Comparison of ENCODE assay signal across 13 mouse cellular contexts in the genomic region with DNA sequence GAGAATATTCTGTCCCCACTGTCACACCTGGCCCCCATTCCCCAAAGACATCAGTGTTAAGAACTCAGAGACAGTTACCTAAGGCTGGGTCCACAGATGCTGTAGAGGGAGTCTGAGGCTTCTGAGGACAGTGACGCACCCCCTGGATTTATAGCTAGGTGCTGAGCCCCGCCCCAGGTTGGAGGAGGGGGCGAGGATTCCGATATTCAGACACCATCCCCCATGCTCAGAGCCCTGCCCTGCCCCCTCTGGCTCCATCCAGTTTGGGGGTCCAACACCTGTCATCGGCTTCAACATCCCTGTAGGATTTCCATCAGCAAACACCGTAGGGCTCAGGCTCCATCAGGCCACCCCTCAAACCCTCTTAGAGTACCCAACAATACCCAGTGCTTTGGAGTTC. TPM values are rescaled to one million over a fixed set of nuclear protein-coding genes. Genes with fewer than 3 reads are reported as not detected.
DNase-seq lines count a peak whose midpoint lies in the region; ATAC-seq lines count a peak whose summit lies in the region.
"Had no signal": no experiment of that assay in that cellular context is flagged by ENCODE, and none has a peak within 500 bp of the region (broad histone marks: within the 10 kb centered on the region; RNA-seq: fewer than 3 reads in every experiment).

No protein-coding gene starts in this region.

- ATAC-seq in hindbrain, embryonic 16.5 days, result peak; percentile 31; the same call in 1 of the 2 replicates
- ATAC-seq: activated CD4-positive, CD25-positive, alpha-beta regulatory T cell, adult 4 months had no signal

- peaks cover 80% of the 10 kb centered on the region for H3K4me1 ChIP-seq in heart, embryonic 10.5 days
- H3K4me1 ChIP-seq in hindbrain, embryonic 16.5 days (ENCODE audit: control insufficient read depth, insufficient read depth, low read depth, low read length), result no peaks in the 10 kb centered on the region

- H3K9me3 ChIP-seq in heart, embryonic 10.5 days, result no peaks in the 10 kb centered on the region
- H3K9me3 ChIP-seq in hindbrain, embryonic 16.5 days (ENCODE audit: control insufficient read depth, low read length), result no peaks in the 10 kb centered on the region
- H3K9me3 ChIP-seq: kidney, embryonic 15.5 days had no signal

- whole genome bisulfite sequencing in heart, embryonic 10.5 days, result 56% methylated on average over 6 of the region's 6 CpGs
- WGBS in hindbrain, embryonic 16.5 days, result 58% methylated on average over 6 of the region's 6 CpGs

- intact Hi-C loops in heart, postnatal 25 days (cut with DNase I), result no loop called here

- no peak overlapping the region for H3K4me2 ChIP-seq in hindbrain, embryonic 16.5 days (ENCODE audit: low read length)
- H3K4me2 ChIP-seq: kidney, embryonic 15.5 days had no signal

- no peaks in the 10 kb centered on the region for H3K27me3 ChIP-seq in heart, embryonic 10.5 days (ENCODE audit: insufficient read depth, poor library complexity, severe bottlenecking)
- peaks cover 4% of the 10 kb centered on the region; the same call in 1 of the 2 replicates for H3K27me3 ChIP-seq in hindbrain, embryonic 16.5 days (replicated peaks; ENCODE audit: control insufficient read depth, insufficient read depth, low read length)
- H3K27me3 ChIP-seq: kidney, embryonic 15.5 days had no signal

- peak overlapping the region; percentile 34 for H3K4me3 ChIP-seq in heart, embryonic 10.5 days
- H3K4me3 ChIP-seq in hindbrain, embryonic 16.5 days (ENCODE audit: low read length), result no peak overlapping the region
- H3K4me3 ChIP-seq: kidney, embryonic 15.5 days; layer of hippocampus, adult 2 months had no signal

- peaks cover 26% of the 10 kb centered on the region for H3K36me3 ChIP-seq in heart, embryonic 10.5 days
- H3K36me3 ChIP-seq in hindbrain, embryonic 16.5 days (ENCODE audit: control insufficient read depth, insufficient read depth, low read length), result no peaks in the 10 kb centered on the region
- H3K36me3 ChIP-seq: kidney, embryonic 15.5 days had no signal

- DNase-seq in heart, embryonic 10.5 days (ENCODE audit: low spot score), result no peak
- no peak for DNase-seq in heart, postnatal 25 days (ENCODE audit: low spot score)
- peak; percentile 2 for DNase-seq in testis, postnatal 14 days (ENCODE audit: low spot score)
- DNase-seq in testis, postnatal 10 days (ENCODE audit: low spot score), result no peak
- no peak for DNase-seq in adrenal gland, postnatal 36 days
- DNase-seq in yolk sac, embryonic 10.5 days (ENCODE audit: low spot score), result no peak
- DNase-seq: cerebellum, adult 2 months; lung, adult 18-20 months had no signal

- H3K27ac ChIP-seq in heart, embryonic 10.5 days, result peak overlapping the region; percentile 87
- no peak overlapping the region for H3K27ac ChIP-seq in hindbrain, embryonic 16.5 days (ENCODE audit: low read depth, low read length)
- H3K27ac ChIP-seq: kidney, embryonic 15.5 days; layer of hippocampus, adult 2 months had no signal

- H3K9ac ChIP-seq in hindbrain, embryonic 16.5 days (ENCODE audit: low read depth, low read length), result no peak overlapping the region
- H3K9ac ChIP-seq: kidney, embryonic 15.5 days had no signal

RNA-seq across cellular contexts. Expression of a gene that starts 0.3 kb away (rescaled TPM):
- 97.0 and 167 TPM in 2 replicates for polyA plus RNA-seq in heart, embryonic 10.5 days (2016; fragmentation: Nextera tagmentation; extraction: Ambion mirVana)
- total RNA-seq in heart, postnatal 25 days (2021), result 10 to 100 TPM; 26.1 to 30.7 TPM
- polyA plus RNA-seq in hindbrain, embryonic 16.5 days (2015; fragmentation: Nextera tagmentation; extraction: Ambion mirVana), result 3.7 and 15.9 TPM in 2 replicates
- 1 to 10 TPM; 1.0 to 1.8 TPM for total RNA-seq in adrenal gland, postnatal 36 days (2021)

RNA-seq across cellular contexts. Expression of a gene that starts 8.2 kb away (rescaled TPM):
- 960 and 1,463 TPM in 2 replicates for polyA plus RNA-seq in heart, embryonic 10.5 days (2016; fragmentation: Nextera tagmentation; extraction: Ambion mirVana)
- over 10,000 TPM in 1 of 2 experiments, 1,000 to 10,000 TPM in 1; 9,719 to 10,316 TPM for total RNA-seq in heart, postnatal 25 days (2021)
- 1.7 and 2.0 TPM in 2 replicates for polyA plus RNA-seq in hindbrain, embryonic 16.5 days (2015; fragmentation: Nextera tagmentation; extraction: Ambion mirVana)
- under 1 TPM; 0.56 to 0.76 TPM for total RNA-seq in adrenal gland, postnatal 36 days (2021)
- total RNA-seq: left cerebral cortex, postnatal 10 days had no signal

RNA-seq across cellular contexts. Expression of a gene that starts 14.4 kb away (rescaled TPM):
- polyA plus RNA-seq in heart, embryonic 10.5 days (2016; fragmentation: Nextera tagmentation; extraction: Ambion mirVana), result 30.9 and 46.0 TPM in 2 replicates
- 10 to 100 TPM; 54.7 to 61.2 TPM for total RNA-seq in heart, postnatal 25 days (2021)
- 18.3 and 38.5 TPM in 2 replicates for polyA plus RNA-seq in hindbrain, embryonic 16.5 days (2015; fragmentation: Nextera tagmentation; extraction: Ambion mirVana)
- 100 to 1,000 TPM in 1 of 2 experiments, 10 to 100 TPM in 1; 74.6 to 112 TPM for total RNA-seq in adrenal gland, postnatal 36 days (2021)

RNA-seq across cellular contexts. Expression of a gene that starts 16.4 kb away (rescaled TPM):
- 0.63 and 0.65 TPM in 2 replicates for polyA plus RNA-seq in heart, embryonic 10.5 days (2016; fragmentation: Nextera tagmentation; extraction: Ambion mirVana)
- 1 to 10 TPM; 2.6 to 3.2 TPM for total RNA-seq in heart, postnatal 25 days (2021)
- polyA plus RNA-seq in hindbrain, embryonic 16.5 days (2015; fragmentation: Nextera tagmentation; extraction: Ambion mirVana), result 2.8 TPM in 2 replicates
- total RNA-seq in adrenal gland, postnatal 36 days (2021), result 1 to 10 TPM in 1 of 2 experiments, under 1 TPM in 1; 0.70 to 1.2 TPM

RNA-seq across cellular contexts. Expression of a gene that starts 31.5 kb away (rescaled TPM):
- polyA plus RNA-seq in heart, embryonic 10.5 days (2016; fragmentation: Nextera tagmentation; extraction: Ambion mirVana), result 1.0 and 2.8 TPM in 2 replicates
- 1 to 10 TPM in 1 of 2 experiments, under 1 TPM in 1; 0.94 to 1.1 TPM for total RNA-seq in heart, postnatal 25 days (2021)
- 119 and 124 TPM in 2 replicates for polyA plus RNA-seq in hindbrain, embryonic 16.5 days (2015; fragmentation: Nextera tagmentation; extraction: Ambion mirVana)
- 1 to 10 TPM; 6.4 to 9.5 TPM for total RNA-seq in adrenal gland, postnatal 36 days (2021)
- polyA plus RNA-seq: activated CD4-positive, CD25-positive, alpha-beta regulatory T cell, adult 4 months had no signal

Comparison
In these comparisons a context has a peak if more than half of its experiments do, and no peak if none do; other contexts are left out.
1. RNA of a gene that starts 0.3 kb away (total RNA-seq): 26.1 to 30.7 TPM in heart, postnatal 25 days; 1.0 to 1.8 TPM in adrenal gland, postnatal 36 days; every median in the first group is over 4 times any median in the second.
2. RNA of a gene that starts 8.2 kb away (total RNA-seq): 9,719 to 10,316 TPM in heart, postnatal 25 days; 0.56 to 0.76 TPM in adrenal gland, postnatal 36 days; every median in the first group is over 1,000 times any median in the second.